Mouse (Mus musculus) right cerebral cortex, postnatal 14 days (tissue): ENCODE measurements around the gene Gm5861.
"Not testable (repeated sequence)": the region's sequence is repeated elsewhere in the genome, so short reads cannot be mapped to it uniquely, and the experiment has no call there.

ENCODE experiments used
- DNase-seq: peaks from one replicate; pipeline ENCODE4 v3.0.0; 2022

Gm5861 gene

GRCm38 (mm10) chr5:11182772-11183171 is at the start of gene Gm5861:
Gm5861 (plus strand) TSS chr5:11183072.
- not testable (repeated sequence) for DNase-seq

GRCm38 (mm10) chr5:11138031-11138430 is 44.8 kb upstream of the Gm5861 start:
- DNase-seq: peak; percentile 2
